Mouse (Mus musculus) heart, embryonic 11.5 days (tissue): ENCODE results near the gene Tmem254c. TPM values are rescaled to one million over a fixed set of nuclear protein-coding genes. Genes with fewer than 3 reads are reported as not detected.
"Not testable (repeated sequence)": the region's sequence is repeated elsewhere in the genome, so short reads cannot be mapped to it uniquely, and the experiment has no call there.

Experiments
- ATAC-seq: fragments of 200-750 bp; cut with Nextera tagmentation; replicated peaks from 2 replicates; pipeline ENCODE4 v1.8.0; 2017; ENCODE audit warnings: moderate library complexity; ENCODE audit not compliant: insufficient number of reproducible peaks, low FRiP score, low TSS enrichment
- H3K27ac ChIP-seq: fragments of 300-500 bp; sonication (generic); 2 replicates; pipeline ENCODE4 v1.5.1; 2014; ENCODE audit warnings: mild to moderate bottlenecking, low read depth, low read length
- H3K27me3 ChIP-seq: fragments of 300-500 bp; sonication (generic); 2 replicates; pipeline ENCODE4 v1.6.1; 2014; ENCODE audit warnings: mild to moderate bottlenecking, low read length, mixed read lengths; ENCODE audit not compliant: control insufficient read depth, insufficient read depth
- H3K36me3 ChIP-seq: fragments of 300-500 bp; sonication (generic); 2 replicates; pipeline ENCODE4 v1.6.1; 2014; ENCODE audit warnings: mild to moderate bottlenecking, low read length, moderate library complexity, mixed read lengths; ENCODE audit not compliant: control insufficient read depth, insufficient read depth
- H3K4me1 ChIP-seq: fragments of 300-500 bp; sonication (generic); 2 replicates; pipeline ENCODE4 v1.6.1; 2014; ENCODE audit warnings: low read length; ENCODE audit not compliant: control insufficient read depth, insufficient read depth
- H3K4me2 ChIP-seq: fragments of 300-500 bp; sonication (generic); 2 replicates; pipeline ENCODE4 v1.6.1; 2014; ENCODE audit warnings: mild to moderate bottlenecking, moderate library complexity
- H3K4me3 ChIP-seq: fragments of 300-500 bp; sonication (generic); 2 replicates; pipeline ENCODE4 v1.5.1; 2014; ENCODE audit warnings: low read depth, low read length
- H3K9ac ChIP-seq: fragments of 300-500 bp; sonication (generic); 2 replicates; pipeline ENCODE4 v1.6.1; 2014; ENCODE audit warnings: mild to moderate bottlenecking, low read depth, low read length, moderate library complexity
- H3K9me3 ChIP-seq: fragments of 300-500 bp; sonication (generic); replicated peaks from 2 replicates; pipeline ENCODE4 v1.6.1; 2016; ENCODE audit warnings: low read length; ENCODE audit not compliant: control insufficient read depth
- WGBS: fragments of 180-500 bp; shearing (Covaris S2); extraction: QIAGEN DNeasy Blood & Tissue Kit; methylation state at CpG from one replicate; pipeline ENCODE4 v1.1.7; 2014; ENCODE audit not compliant: insufficient replicate concordance; 5-methylcytosine and 5-hydroxymethylcytosine counted together
- polyA plus RNA-seq: library from polyadenylated mRNA; unstranded; fragments of >200 nt; fragmentation: Nextera tagmentation; extraction: Ambion mirVana; gene quantifications from 2 replicates; pipeline ENCODE4 v1.2.1, GENCODE M21; 2014

Gene Tmem254c
- polyA plus RNA-seq, 1 experiment from 2014 or later = 27.6 TPM

DNA sequence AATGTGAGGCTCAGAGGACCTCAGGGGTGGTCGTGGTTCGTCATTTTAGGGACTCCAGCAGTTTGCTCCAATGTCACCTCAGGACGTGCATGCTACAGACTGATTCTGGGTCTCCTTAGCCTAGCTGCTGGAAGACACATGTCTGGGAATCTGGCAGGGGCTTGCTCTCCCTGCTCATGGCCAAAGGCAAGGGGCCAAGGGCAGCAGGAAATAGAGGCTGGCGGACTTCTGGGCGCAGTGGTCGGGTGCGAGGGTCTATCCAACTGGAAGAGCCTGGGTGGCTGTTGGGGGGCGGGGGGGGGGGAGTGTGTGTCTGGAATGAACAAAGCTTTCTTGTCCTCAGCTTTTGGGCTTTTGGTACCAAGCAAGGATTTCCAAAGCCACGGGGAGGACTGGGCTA, 18.4 kb downstream of the Tmem254c start:
- H3K9ac ChIP-seq, H3K4me3 ChIP-seq, H3K4me1 ChIP-seq, H3K27ac ChIP-seq, H3K9me3 ChIP-seq, H3K27me3 ChIP-seq, H3K4me2 ChIP-seq, H3K36me3 ChIP-seq, ATAC-seq: not testable (repeated sequence)
- WGBS = no CpG with 5 or more reads among the region's 9 CpGs

DNA sequence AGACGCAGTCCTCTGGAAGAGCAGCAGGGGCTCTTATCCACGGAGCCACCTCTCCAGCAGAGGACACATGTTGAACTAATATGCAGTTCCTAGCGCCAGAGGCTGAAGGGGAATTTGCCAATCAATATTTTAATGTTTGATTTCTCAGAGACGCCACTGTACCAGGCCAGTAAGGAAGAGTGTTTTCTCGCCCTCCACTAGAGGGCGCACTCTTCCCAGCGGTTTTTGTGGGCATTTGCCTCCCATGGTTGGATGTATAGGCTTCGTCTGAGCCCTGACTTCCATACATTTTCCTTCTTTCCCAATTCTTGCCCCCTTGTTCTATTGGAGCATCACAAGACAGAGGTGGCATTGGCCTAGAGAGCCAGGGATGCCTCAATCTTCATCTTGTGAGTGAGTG, 20.1 kb downstream of the Tmem254c start:
- not testable (repeated sequence) for H3K36me3 ChIP-seq, H3K4me2 ChIP-seq, H3K9ac ChIP-seq, ATAC-seq, H3K27me3 ChIP-seq, H3K4me1 ChIP-seq, H3K27ac ChIP-seq, H3K4me3 ChIP-seq, H3K9me3 ChIP-seq
- no CpG with 5 or more reads among the region's 8 CpGs for WGBS

GRCm38 (mm10) chr14:26045007-26045406, 22.1 kb downstream of the Tmem254c start:
- not testable (repeated sequence) for H3K9ac ChIP-seq, H3K27me3 ChIP-seq, H3K4me1 ChIP-seq, H3K4me3 ChIP-seq, H3K27ac ChIP-seq, H3K36me3 ChIP-seq, H3K4me2 ChIP-seq, ATAC-seq, H3K9me3 ChIP-seq
- WGBS = no CpG with 5 or more reads among the region's 5 CpGs

GRCm38 (mm10) chr14:26042611-26043010, 24.5 kb downstream of the Tmem254c start, which contains the start of gene Gm9780:
Gene Gm9780, minus strand, starts transcription at chr14:26042711.
- H3K36me3 ChIP-seq, H3K4me2 ChIP-seq, ATAC-seq, H3K27me3 ChIP-seq, H3K27ac ChIP-seq, H3K4me3 ChIP-seq, H3K4me1 ChIP-seq, H3K9me3 ChIP-seq, H3K9ac ChIP-seq: not testable (repeated sequence)
- WGBS = no CpG with 5 or more reads among the region's 26 CpGs

DNA sequence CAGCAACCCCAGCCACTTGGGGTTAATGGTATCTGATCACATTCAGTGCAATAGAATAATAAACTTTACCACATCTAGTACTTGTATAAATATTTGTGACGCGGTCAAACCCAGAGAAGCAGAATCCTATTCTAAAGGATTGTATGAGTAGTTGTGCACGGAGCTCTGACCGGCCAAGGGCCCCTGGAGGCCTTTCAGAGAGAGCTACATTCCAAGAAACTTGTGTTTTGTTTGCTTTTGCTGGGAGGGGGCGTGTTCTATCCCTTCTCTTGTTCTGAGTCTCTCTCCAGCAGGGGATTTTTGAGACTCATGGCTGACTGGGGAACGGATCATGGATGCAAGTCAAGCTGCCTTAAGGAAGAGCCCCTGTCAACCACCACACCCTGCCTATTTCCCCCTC, 31.7 kb downstream of the Tmem254c start:
- H3K4me1 ChIP-seq, H3K9ac ChIP-seq, H3K9me3 ChIP-seq, H3K36me3 ChIP-seq, H3K27ac ChIP-seq, H3K4me3 ChIP-seq, H3K27me3 ChIP-seq, ATAC-seq, H3K4me2 ChIP-seq: not testable (repeated sequence)
- no CpG with 5 or more reads among the region's 6 CpGs for WGBS

DNA sequence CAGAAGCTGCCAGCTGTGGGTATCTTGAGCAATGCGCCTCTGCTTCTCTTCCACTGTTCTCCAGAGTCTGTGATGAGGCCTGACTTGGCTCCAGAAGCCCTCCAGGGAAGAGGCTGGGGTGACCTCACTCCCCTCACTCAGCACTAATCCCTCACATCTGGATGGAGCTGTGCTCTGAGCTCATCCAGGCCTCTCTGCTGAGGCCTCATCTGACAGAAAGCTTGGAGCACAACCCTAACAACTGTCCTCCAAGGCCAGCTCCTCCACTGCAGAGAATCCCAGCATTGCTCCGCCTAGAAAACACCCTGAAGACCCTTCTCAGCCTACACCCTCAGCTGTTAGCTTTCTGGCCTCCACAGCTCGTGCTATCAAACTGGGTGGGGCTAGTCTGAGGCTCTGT, 32.8 kb downstream of the Tmem254c start:
- not testable (repeated sequence) for H3K4me1 ChIP-seq, H3K36me3 ChIP-seq, H3K27ac ChIP-seq, H3K4me2 ChIP-seq, H3K9ac ChIP-seq, ATAC-seq, H3K4me3 ChIP-seq, H3K9me3 ChIP-seq, H3K27me3 ChIP-seq
- no CpG with 5 or more reads among the region's 3 CpGs for WGBS

GRCm38 (mm10) chr14:26025653-26026052, 41.5 kb downstream of the Tmem254c start:
- ATAC-seq, H3K36me3 ChIP-seq, H3K27ac ChIP-seq, H3K27me3 ChIP-seq, H3K4me2 ChIP-seq, H3K9me3 ChIP-seq, H3K4me3 ChIP-seq, H3K4me1 ChIP-seq, H3K9ac ChIP-seq: not testable (repeated sequence)
- WGBS = no CpG with 5 or more reads among the region's 12 CpGs

GRCm38 (mm10) chr14:26022831-26023230, 44.3 kb downstream of the Tmem254c start:
- not testable (repeated sequence) for H3K9ac ChIP-seq, H3K4me1 ChIP-seq, H3K27ac ChIP-seq, H3K4me3 ChIP-seq, H3K27me3 ChIP-seq, H3K4me2 ChIP-seq, H3K9me3 ChIP-seq, H3K36me3 ChIP-seq, ATAC-seq
- no CpG with 5 or more reads among the region's 6 CpGs for WGBS

DNA sequence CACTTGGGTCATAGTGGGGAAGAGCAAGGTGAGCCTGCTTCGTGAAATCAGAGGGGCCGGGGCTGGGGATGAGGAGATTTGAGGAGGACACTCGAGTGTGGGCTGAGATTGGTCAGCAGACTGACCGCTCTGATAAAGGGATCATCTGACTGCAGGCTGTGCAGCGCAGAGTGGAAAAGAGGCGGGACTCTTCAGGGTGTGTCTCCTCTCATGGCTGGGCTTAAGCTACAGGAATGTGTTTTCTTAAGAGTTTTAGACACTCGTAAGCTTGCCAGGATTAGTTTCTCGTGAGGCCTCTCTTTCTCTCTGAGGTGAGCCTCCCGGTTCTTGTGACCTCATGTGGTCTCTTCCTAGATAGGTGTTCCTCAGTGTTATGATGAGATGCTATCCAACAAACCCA, 45.6 kb downstream of the Tmem254c start:
- not testable (repeated sequence) for ATAC-seq, H3K9ac ChIP-seq, H3K4me2 ChIP-seq, H3K36me3 ChIP-seq, H3K9me3 ChIP-seq, H3K4me3 ChIP-seq, H3K27ac ChIP-seq, H3K27me3 ChIP-seq, H3K4me1 ChIP-seq
- no CpG with 5 or more reads among the region's 9 CpGs for WGBS
